Mouse (Mus musculus) layer of hippocampus, postnatal 25 days (tissue): ENCODE measurements around the gene Gsk3b. TPM values are rescaled to one million over a fixed set of nuclear protein-coding genes. Genes with fewer than 3 reads are reported as not detected.
"Not testable (repeated sequence)": the region's sequence is repeated elsewhere in the genome, so short reads cannot be mapped to it uniquely, and the experiment has no call there.

Experiments
- DNase-seq, 2 experiments: peaks; one replicate each; pipeline ENCODE4 v3.0.0; 2022; ENCODE audit warnings: mixed read lengths in 2 of 2, low spot score in 1 of 2; ENCODE audit errors: extremely low spot score in 1 of 2
- total RNA-seq, 2 experiments: library from RNA; stranded (reverse); gene quantifications; 2 replicates each; pipeline ENCODE4 v1.2.3; 2021

Gene Gsk3b
- total RNA-seq, 2 experiments from 2014 or later: 139 to 153 TPM

DNA sequence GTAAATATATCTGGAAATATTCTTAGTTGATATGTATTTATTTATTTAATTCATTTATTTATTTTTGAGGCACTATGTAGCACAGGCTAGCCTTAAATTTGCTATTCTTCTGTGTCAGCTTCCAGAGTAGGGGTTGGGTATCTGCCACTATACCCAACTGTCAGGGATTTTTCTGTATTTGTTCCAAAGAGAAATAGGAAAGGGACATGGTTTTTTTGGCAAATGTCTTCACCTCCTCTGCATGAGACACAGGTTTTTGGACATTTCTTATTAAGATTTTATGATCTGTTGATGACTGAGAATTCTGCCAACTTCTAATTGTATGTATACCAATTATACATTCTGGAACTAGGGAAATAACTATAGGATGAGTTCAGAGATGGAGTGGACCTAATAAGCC is 10.5 kb downstream of the Gsk3b start:
- DNase-seq: no peak

DNA sequence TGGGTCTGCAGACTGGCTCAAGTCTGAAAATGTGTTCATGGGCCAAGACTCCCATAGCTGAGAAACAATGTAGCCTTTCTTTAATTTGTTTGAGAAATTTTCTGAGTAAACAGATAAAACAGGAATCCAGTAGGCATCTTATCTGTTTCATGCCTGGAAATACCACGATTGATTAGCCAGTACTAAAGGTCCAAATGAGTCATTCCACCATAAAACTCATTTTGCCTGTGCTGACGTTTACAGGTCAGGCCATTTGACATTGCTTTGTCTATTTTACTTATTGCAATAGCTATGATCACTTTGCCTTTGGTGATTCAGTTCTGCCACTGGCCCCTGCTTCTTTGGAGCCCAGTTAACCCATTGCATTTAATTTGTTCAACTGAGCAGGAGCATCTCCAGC is 11.8 kb downstream of the Gsk3b start:
- DNase-seq: no peak

DNA sequence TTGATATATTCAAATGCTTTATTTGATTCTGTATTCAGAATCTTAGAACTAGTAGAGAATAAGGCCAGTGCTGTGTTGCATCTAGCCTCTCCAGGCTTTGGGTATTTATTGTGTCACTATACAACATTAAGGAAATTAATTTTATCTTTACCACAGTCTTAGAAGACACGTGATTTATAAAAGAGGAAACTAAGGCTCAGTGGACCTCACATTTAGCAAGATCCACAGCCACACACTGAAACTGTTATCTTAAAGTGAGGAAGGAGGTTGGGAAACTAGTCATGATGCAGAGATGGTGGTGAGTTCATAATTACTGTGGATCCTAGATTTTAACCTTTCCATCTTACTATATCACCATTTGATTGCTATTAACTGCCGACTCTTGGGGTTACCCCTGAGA is 16.7 kb downstream of the Gsk3b start:
- DNase-seq: no peak

DNA sequence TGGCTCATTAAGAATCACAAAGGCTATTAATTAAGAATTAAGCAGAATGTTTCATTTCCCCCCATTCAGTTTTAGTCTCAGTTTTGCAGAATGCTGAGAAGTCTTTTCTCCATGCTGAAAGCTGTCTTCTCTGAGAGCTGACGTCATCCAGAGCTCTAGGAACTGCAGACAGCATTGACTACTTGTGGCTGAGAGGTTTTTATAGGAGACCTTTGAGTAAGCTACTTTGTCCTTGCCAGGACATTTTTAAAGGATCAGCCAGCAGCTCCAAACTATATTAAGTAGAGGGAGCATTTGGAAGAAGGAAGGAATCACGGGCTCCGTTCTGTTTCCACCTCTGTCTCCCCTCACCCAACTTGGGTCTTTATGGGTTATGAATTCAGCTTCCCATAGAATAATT is 17.7 kb downstream of the Gsk3b start:
- DNase-seq: no peak

DNA sequence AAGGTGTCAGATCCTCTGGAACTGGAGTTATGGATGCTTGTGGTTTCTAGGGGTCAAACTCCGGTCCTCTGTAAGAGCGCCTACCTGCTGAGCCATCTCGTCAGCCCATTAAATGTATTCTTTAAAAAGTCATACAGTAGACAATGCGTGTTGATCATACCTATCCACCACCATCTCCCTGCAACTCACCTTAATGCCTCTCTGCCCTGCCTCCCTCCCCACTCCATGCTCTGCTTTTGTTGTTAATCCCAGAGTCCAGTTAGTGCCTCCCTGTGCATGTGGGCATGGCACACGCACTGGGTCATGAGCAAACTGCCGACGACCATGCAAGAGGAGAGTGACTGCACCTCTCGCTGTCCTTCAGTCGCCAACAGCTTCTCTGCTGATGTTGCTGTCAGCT is 21.2 kb downstream of the Gsk3b start:
- DNase-seq: no peak

DNA sequence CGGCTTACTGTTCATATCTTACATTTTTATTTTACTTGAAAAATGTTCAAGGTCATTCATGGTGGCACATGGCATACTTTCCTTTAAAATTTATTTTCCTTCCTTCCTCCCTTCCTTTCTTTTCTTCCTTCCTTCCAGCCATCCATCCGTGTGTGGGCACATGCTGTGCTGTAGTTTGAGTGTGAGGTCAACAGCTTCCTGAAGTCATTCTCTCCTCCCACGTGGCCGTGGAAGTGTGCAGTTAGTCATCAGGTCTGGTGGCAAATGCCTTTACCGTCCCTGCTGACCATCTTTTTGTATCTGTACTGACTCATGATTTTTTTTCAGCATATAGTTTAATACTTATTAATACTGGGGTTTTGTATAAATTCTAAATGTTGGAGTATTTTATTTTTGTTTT is 21.8 kb downstream of the Gsk3b start:
- no peak for DNase-seq

DNA sequence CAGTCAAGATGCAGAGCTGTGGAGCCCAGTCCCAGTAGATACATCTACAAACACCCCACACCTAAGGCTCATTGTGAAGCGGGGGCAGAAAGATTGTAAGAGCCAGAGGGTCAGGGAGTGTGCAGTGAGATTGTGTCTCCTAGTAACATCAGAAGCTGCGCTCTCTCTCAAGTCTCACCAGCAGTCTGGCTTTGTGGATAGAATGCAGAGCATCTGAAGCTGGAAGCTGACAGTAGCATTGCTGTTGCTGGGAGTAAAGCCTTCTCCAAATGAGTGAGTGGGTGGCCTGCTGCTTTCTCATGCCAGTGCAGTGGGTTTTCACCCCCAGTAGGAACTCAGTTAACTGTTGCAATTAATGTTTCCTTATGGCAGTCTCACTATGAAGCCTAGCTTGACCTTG is 25.3 kb downstream of the Gsk3b start:
- no peak for DNase-seq

DNA sequence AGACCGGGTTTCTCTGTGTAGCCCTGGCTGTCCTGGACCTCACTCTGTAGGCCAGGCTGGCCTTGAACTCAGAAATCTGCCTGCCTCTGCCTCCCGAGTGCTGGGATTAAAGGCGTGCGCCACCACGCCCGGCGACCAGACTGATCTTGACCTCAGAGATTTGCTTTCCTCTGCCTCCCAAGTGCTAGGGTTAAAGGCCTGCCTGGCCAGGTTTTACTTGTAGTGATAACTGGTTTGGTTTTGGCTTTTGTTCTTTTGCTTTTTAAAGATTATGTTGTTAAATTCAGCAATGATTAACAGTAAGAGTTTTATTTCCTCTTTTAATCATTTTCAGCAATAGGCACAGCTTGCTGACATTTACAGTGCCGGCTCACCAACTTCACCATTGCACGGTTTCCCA is 29.1 kb downstream of the Gsk3b start:
- not testable (repeated sequence) for DNase-seq

DNA sequence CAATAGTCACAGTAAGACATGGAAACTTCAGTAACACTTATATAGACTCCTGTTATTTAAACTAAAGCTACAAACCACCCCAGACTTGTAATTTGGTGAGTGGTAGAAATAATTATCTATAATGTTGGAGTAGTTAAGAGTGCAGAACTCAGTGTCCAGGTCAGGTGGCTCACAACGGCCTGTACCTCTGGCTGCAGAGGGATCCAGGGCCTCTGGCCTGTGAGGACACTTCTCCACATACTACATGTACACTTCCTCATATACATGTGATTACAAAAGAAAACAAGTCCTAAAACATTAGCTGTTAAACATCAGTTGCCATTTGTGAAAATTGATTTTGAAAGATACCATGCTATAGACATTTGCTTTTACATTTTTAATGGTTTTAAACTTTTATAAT is 29.9 kb downstream of the Gsk3b start:
- DNase-seq: no peak

DNA sequence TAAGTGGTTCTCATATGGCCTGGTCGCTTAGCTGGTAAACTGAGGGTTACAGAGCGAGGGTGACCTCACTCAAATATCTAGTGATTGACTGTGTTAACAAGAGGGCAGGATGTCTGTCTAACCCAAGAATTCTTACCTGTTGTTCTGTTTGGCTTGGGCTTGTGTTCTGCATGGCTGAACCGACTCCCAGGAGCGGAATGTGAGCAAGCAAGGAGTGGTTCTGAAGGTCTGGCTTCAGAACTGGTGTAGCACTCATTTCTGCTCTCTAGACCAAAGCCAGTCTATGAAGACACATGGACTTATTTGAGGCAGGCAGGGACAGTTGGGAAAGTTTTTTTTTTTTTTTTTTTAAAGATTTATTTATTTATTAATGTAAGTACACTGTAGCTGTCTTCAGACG is 30.5 kb downstream of the Gsk3b start:
- DNase-seq: no peak

DNA sequence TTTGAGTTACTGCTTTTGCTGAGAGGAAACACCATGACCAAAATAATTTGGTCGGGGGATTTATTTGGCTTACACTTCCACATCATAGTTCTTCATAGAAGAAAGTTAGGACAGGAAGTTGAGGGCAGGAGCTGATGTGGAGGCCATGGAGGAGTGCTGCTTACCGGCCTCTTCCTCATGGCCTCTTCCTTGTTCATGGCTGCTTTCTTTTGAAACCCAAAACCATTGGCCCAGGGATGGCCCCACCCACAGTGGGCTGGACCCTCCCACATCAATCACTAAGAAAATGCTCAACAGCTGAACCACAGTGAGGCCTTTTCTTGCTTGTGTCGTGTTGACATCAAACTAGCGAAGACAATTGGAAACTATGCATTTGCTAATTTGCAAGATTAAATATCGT is 40.4 kb downstream of the Gsk3b start:
- DNase-seq: no peak

DNA sequence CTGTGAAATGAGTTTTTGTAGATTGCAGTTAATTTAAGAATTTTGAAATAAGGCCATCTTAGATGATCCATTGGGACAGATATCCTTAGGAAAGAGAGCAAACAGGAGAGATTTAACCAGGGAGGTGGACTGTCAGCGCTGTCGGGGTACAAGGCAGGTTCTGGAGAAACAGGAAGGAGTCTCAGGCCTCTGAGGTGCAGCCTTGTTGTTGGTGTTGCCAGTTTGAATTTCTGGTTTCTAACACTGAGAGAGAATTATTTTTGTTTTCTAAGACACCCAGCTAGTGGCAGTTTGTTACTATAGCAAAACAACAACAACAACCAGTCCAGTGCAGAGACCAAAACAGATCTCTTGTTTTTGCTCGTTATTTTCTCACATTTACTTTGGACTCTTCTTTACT is 42.2 kb downstream of the Gsk3b start:
- no peak for DNase-seq

DNA sequence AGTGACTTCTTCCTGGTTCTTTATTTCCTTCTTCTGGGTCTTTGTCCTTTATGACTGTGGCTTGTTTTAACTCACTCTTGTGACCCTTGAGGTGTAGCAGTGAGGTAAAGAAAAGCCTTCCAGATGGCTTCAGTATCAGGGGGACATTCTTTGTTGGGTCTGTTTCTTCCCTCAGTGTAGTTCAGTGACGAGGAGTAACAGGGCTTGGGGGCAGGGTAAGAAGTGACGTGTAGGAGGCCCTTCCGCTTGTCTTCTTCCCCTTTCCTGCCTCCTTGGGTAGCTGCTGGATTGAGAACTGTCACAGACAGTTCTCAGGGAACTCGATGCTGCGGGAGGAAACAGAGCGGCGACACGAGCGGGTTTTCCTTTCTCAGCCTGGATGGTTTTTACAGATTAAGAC is 43.0 kb downstream of the Gsk3b start:
- no peak for DNase-seq

DNA sequence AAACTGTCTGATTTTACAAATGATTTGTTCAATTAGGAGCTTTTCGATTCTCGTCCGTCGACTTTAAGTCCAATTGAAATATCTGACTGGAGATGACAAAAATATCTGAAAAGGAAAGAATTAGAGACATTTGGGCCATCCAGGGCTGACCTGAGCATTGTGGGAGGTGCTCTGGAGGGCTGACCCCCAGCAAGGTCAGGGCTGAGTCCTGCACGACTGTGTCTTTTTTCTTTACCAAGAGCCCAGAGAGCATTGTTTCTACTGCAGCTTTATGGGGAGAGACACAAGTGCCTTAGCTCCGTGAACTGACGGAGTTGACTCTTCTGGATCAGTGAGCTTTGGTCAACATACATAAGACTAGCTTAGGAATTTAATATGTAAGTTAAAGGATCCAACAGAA is 43.4 kb downstream of the Gsk3b start:
- no peak for DNase-seq

DNA sequence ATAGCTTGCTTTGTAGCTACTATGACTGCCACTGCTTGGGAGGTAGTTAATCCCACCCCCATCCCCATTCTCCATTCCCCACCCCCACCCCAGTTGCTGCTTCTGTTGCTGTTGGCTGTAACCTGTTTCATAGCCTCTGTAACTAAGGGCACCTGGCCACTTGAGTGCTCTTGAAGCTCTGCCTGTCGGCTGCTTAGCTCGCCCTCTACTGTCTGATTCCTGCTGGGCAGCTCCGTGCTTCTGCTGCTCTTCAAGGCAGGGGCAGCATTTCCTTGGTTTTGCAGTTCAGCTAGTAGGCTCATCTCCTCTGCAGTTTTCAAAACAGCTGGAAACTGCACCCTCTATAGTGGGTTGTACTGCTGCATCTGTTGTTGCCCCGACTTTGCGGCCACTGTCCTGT is 48.5 kb downstream of the Gsk3b start:
- peak in 1 of 2 experiments; percentile 35 for DNase-seq

DNA sequence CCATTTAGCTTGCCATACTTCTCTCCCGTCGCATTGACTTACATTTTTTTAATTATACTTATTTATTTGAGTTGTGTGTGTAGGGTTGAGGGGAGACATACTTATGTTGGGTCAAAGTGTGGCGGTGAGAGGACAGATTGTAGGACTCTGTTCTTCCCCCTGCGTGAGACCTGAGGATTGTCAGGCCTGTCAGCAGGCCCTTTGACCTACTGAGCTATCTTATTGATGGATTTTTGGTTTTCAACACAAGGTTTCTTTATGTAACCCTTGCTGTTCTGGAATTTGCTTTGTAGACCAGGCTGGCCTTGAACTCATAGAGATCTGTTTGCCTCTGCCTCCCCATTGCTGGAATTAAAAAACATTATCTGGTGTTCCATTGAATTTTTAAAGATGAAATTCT is 56.1 kb downstream of the Gsk3b start:
- DNase-seq: no peak

DNA sequence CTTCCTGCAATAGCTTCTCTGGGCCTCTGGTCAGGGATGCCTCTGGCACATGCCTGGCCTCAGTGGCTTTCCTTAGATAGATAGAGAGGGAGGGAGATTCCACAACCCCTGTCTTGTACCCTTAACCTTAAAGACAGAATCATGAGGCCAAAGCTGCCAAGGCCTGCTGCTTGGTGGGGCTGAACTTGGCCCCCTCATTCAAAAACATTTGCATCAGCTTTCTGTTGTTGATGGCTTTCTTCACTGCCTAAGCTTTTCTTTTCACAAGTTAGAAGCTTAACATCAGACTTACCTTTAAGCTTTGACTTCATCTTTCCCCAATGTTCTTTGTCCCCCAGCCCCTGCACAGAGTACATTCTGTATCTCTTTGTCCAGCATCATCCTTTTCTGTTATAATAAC is 61.8 kb downstream of the Gsk3b start:
- DNase-seq: no peak

DNA sequence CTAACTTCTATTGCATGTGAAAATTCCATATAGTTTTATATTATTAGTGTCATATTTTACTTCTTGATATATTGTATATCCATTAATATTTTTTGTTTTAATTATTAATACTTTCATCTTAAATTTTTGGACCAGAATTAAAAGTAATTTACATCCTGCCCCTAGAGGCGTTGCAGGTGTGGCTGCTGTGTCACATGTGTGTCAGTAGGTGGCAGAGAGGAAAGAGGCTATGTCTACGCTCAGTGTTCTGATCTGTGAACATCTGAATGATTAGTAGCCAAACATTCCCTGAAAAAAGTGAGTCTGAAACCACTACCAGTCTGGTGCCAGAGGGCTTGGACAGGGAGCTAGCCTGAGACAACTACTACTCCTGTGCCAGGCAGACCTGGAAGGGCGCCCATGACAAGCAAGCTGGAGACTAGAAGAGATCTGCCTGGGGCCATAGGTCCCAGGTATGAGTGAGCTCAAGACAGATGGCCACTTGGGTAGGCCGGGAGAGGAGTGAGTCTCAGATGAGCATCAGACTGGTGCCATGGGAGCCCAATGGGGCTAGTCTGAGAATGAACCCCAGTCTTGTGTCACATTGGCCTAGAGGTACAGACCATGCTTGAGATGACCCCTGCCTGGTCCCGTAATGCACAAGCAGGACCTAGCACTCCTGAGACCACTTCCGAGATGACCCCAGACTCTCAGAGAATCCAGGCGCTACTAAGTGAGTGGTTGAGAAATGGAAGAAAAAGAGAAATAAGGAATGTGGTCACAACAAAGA is 69.2 kb downstream of the Gsk3b start:
- DNase-seq: no peak

DNA sequence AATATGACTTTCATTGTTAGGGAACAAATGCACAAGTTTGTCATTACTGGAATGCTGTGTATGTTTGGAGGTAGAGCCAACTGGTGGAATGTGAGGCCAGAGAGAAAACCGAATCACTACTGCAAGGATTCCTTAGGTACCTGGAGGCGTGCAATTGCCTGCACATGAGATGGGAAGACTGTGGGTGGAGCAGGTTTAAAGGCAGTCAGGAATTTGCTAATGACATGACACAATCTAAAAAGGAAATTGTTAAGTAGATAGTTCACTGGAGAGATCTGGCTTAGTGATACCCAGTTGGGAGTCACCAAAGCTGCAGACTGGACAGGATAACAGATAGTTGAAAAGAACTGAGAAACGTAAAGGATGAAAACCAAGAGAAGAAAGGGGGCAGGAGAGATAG is 73.2 kb downstream of the Gsk3b start:
- DNase-seq: no peak

DNA sequence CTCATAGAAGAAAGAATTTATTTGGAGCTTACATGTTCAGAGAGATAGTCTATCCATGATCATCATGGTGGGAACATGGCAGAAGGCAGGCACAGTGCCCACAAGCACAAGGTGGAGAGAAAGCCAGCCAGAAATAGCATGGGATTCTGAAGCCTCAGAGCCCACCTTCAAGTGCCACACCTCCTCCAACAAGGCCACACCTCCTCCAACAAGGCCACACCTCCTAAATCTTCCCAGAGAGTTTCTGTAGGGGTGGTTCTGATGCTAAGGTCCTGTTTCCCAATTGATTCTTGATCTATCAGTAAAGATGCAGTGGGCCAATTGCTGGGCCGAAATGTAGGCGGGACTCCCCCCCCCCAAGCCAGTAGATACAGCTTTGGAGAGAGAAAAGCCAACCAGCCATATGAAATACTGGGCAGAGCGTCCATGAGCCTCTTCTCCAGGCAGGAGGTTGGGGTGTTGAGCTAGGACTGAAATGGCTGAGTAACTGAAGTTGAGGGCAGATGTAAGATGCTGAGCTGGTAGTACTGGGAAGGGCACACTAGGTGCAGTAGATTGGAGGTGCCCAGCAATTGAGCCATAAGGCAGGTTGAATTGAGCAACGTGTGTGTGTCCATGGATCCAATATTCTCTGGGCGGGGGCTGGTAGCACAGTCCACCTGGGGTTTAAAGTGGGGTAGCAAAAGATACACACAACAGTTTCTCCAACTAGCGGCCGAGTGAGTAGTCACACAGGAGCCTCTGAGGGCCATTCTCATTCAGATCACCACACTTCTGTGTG is 76.2 kb downstream of the Gsk3b start:
- DNase-seq: no peak

DNA sequence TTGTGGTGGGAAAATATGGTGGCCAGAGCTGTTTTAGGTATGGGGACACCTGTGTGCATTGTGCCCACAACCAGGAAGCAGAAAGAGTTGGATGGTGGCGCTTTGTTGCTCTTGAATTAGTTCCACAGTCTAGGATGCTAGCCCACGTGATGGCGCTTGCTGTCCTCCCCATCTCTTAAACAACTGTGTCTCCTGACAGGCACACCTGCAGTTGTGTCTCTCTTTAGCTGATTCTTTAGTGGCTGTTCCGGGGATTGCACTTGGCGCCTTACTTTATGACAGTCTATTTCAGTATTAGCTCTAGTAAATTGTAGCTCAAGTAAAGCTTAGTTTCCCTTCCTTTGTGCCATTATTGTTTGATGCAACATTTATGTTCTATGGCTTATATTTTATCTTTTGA is 80.2 kb downstream of the Gsk3b start:
- DNase-seq: no peak

DNA sequence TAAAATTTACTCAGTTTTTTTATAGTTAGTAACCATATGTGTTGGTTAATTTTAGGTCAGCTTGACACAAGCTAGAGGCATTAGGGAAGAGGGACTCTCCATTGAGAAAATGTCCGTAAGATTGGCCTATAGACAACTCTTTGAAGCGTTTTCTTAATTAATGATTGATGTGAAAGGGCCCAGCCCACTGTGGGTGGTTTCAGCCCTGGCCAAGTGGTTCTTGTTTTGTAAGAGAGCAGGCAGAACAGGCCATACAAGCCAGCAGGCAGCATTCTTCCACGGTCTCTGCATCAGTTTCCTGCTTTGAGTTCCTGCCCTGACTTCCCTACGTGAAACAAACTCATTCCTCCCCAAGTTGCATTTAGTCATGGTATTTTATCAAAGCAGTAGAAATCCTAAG is 90.3 kb downstream of the Gsk3b start:
- no peak for DNase-seq
